Comparison of ENCODE assay signal across 10 mouse cellular contexts in the genomic region with DNA sequence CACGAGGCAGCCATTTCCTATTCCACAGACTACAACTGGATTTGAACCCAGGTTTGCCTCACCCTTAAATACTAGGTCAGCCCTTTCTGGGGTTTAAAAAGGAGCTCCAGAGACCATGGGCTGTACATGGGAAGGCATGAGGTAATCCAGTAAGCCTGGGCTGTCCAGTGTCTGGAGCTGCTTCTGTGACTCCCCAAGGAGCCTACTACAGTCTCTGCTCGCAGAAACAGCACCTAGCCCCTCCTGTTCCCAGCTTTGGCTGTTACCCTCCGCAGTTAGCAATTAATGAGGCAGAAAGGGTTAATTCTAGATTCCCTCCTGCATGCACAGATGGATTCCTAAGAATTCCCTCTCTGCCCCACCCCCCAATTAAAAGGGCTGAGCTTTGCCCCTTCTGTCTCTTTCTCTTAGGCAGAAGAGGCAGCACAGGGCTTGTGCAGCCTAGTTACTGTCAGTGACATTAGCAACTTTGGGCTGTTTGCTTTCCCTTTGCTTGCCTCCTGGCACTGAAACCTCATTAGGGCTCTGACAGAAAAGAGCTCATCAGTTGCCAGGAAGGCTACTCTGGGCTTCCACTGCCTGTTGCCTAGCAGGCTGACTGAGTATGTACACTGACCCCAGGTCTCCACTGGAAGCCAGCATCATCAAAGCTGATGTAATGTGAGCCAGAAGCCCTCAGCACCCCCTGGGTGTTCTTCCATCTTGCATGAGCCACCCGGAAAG. TPM values are rescaled to one million over a fixed set of nuclear protein-coding genes. Genes with fewer than 3 reads are reported as not detected.
DNase-seq lines count a peak whose midpoint lies in the region; ATAC-seq and TF ChIP-seq lines count a peak whose summit lies in the region.
"Had no signal": no experiment of that assay in that cellular context is flagged by ENCODE, and none has a peak within 500 bp of the region (broad histone marks: within the 10 kb centered on the region; RNA-seq: fewer than 3 reads in every experiment).

A gene (plus strand): TSS at position 424 of the 723 bp plus-strand sequence.

- no peaks in the 10 kb centered on the region for H3K27me3 ChIP-seq in forebrain, embryonic 16.5 days (replicated peaks; ENCODE audit: control insufficient read depth, insufficient read depth, low read length)

- no peak for TF ChIP-seq CTCF in lung, adult 2 months (IDR thresholded peaks at IDR 0.05; ENCODE audit: insufficient read depth, low read length)

- H3K4me3 ChIP-seq in lung, adult 2 months (replicated peaks; ENCODE audit: extremely low read depth, low read depth, low read length): no peak within 1 kb of the TSS
- no peak within 1 kb of the TSS for H3K4me3 ChIP-seq in forebrain, embryonic 16.5 days (replicated peaks; ENCODE audit: low read length)

- no peak for TF ChIP-seq POLR2A in lung, adult 2 months (IDR thresholded peaks at IDR 0.05; ENCODE audit: borderline replicate concordance, extremely low read depth, low read depth, low read length)

- H3K4me2 ChIP-seq in forebrain, embryonic 16.5 days (ENCODE audit: low read length): no peak within 1 kb of the TSS

- WGBS in lung, adult 2 months: 47% methylated on average over 4 of the region's 4 CpGs
- WGBS in forebrain, embryonic 16.5 days: 19% methylated on average over 4 of the region's 4 CpGs

- H3K4me1 ChIP-seq in lung, adult 2 months (ENCODE audit: control insufficient read depth, insufficient read depth, low read length): no peaks in the 10 kb centered on the region
- peaks cover 15% of the 10 kb centered on the region for H3K4me1 ChIP-seq in forebrain, embryonic 16.5 days (replicated peaks; ENCODE audit: control insufficient read depth, insufficient read depth, low read length)

- no peaks in the 10 kb centered on the region for H3K36me3 ChIP-seq in forebrain, embryonic 16.5 days (ENCODE audit: control insufficient read depth, insufficient read depth)

- intact Hi-C loops in left cerebral cortex, postnatal 25 days (cut with DNase I): no loop called here
- intact Hi-C loops in gastrocnemius, postnatal 14 days (cut with DNase I; ENCODE audit: low total_unique reads): no loop called here

- peak; percentile 6 to 37 for DNase-seq in lung, postnatal 4 days
- no peak for DNase-seq in lung, adult 2 months
- peak; percentile 37 to 42 for DNase-seq in left cerebral cortex, postnatal 25 days (ENCODE audit: low spot score in 2 of 2)
- DNase-seq in right cerebral cortex, adult 2 months (ENCODE audit: low spot score in 2 of 2): peak; percentile 17 to 27
- no peak for DNase-seq in urinary bladder, postnatal 10 days (ENCODE audit: low spot score)
- no peak for DNase-seq in gastrocnemius, postnatal 14 days
- DNase-seq in spleen, postnatal 14 days (ENCODE audit: low spot score in 2 of 2): no peak

- H3K9ac ChIP-seq in forebrain, embryonic 16.5 days (replicated peaks; ENCODE audit: low read depth, low read length): no peak within 1 kb of the TSS

- no peaks in the 10 kb centered on the region for H3K9me3 ChIP-seq in forebrain, embryonic 16.5 days (ENCODE audit: control insufficient read depth, low read length)

- ATAC-seq in forebrain, embryonic 16.5 days: peak; percentile 93
- ATAC-seq: Patski had no signal

- H3K27ac ChIP-seq in forebrain, embryonic 16.5 days (ENCODE audit: low read length): peak within 1 kb of the TSS; percentile 16; the same call in 1 of the 2 replicates

RNA-seq across cellular contexts. Expression of the gene that starts here (rescaled TPM):
- not detected in 2 replicates for polyA plus RNA-seq in lung, adult 2 months (2012; rRNA removed)
- 0.27 and 0.68 TPM in 2 replicates for polyA plus RNA-seq in forebrain, embryonic 16.5 days (2015; fragmentation: Nextera tagmentation; extraction: Ambion mirVana)
- total RNA-seq in left cerebral cortex, postnatal 25 days (2021): under 1 TPM; 0.09 TPM
- under 1 TPM; 0.13 to 0.16 TPM for total RNA-seq in gastrocnemius, postnatal 14 days (2021)
- polyA plus RNA-seq: liver, embryonic 16.5 days had no signal

Comparison
In these comparisons a context has a peak if more than half of its experiments do, and no peak if none do; other contexts are left out.
1. DNase-seq: peak in lung, postnatal 4 days (2 of 2) and right cerebral cortex, adult 2 months (2 of 2); none in lung, adult 2 months (single experiment), urinary bladder, postnatal 10 days (single experiment), gastrocnemius, postnatal 14 days (single experiment) and spleen, postnatal 14 days (0 of 2).
2. Peak in ATAC-seq and H3K27ac ChIP-seq in forebrain, embryonic 16.5 days; RNA of the gene not detected or under 1 TPM.
3. Peak in DNase-seq in left cerebral cortex, postnatal 25 days; RNA of the gene not detected or under 1 TPM.